Mouse (Mus musculus): ENCODE data around the gene Pdcd11. TPM values are rescaled to one million over a fixed set of nuclear protein-coding genes. Genes with fewer than 3 reads are reported as not detected.

Gene Pdcd11
- total RNA-seq (2021) = 1 to 10 TPM; 7.4 to 8.0 TPM
- long read RNA-seq, experiment 1, full-length matches to known transcripts = 7 of 10 reads
- long read RNA-seq, experiment 1, partial matches to known transcripts = 2 of 10 reads
- long read RNA-seq, experiment 1, other reads (novel, unspliced or antisense) = 1 of 10 reads
- long read RNA-seq, experiment 2, full-length matches to known transcripts = 3 of 7 reads
- long read RNA-seq, experiment 2, partial matches to known transcripts = 4 of 7 reads
- long read RNA-seq, experiment 2, other reads (novel, unspliced or antisense) = 0 of 7 reads

DNA sequence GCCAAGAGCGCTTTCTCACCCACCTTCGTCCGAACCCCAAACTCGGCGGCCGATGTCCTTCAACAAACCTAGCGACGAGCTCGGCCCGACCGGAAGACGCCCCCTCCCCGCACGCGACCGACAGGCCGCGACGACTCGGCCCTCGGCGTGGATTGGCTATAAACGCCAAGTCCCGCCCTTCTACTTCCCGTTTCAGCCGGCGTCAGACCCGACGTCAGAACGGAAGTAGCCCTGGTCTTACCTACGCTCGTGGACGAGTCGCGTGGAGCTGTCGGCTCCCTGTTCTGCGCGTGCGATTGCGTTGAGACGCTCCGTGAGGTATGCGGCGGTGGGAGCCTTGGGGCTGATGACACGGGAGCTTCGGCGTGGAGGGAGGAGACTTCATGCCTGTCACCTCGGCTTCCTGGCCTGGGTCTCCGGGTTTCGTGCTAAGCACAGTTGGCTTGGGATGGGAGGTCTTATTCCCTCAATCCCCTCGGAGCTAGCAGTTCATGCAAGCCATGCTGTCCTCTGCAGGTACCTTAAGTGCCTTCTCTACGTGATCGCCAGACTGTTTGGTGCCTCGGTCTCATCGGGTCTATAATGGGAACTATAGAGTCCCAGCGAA lies at the start of gene Pdcd11, which contains the start of gene Usmg5:
Pdcd11 (plus strand) TSS at position 219 of the 607 bp plus-strand sequence.
Usmg5 (minus strand) TSS at position 98 of the 607 bp plus-strand sequence.
- DNase-seq (ENCODE audit: low spot score) = peak; percentile 96

DNA sequence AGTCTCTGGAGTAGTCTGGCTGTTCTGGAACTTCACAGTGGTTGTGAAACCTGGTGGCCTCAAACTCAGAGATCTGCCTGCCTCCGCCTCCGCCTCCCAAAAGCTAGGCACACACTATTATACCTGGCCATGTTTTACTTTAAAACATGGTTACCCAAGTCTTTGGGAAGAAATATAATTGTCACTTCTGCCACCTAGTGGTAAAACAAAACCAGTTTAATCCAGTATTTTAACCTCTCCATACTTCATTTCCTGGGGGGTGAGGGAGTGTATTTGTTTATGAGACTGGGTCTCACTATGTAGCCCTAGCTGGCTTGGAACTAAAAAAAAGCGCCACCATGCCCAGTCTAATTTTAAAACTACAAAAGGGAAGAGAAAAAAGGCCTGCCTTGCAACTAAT lies 47.0 kb upstream of the Pdcd11 start:
- no peak for DNase-seq (ENCODE audit: low spot score)

DNA sequence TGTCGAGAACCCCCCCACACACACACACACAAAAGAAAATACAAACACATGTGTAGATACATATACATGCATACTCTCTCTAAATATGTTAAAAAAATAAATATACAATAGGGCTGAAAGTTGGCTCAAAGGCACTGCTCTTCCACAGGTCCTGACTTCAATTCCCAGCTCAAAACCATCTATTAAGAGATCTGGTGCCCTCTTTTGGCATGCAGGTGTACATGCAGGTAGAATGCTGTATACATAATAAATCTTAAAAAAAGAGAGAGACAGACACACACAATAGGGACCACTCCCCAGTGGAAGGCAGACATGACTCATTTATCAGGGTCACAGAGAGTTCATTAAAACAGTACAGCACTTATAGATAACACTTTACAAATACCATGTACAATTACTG lies 44.2 kb upstream of the Pdcd11 start:
- no peak for DNase-seq (ENCODE audit: low spot score)

DNA sequence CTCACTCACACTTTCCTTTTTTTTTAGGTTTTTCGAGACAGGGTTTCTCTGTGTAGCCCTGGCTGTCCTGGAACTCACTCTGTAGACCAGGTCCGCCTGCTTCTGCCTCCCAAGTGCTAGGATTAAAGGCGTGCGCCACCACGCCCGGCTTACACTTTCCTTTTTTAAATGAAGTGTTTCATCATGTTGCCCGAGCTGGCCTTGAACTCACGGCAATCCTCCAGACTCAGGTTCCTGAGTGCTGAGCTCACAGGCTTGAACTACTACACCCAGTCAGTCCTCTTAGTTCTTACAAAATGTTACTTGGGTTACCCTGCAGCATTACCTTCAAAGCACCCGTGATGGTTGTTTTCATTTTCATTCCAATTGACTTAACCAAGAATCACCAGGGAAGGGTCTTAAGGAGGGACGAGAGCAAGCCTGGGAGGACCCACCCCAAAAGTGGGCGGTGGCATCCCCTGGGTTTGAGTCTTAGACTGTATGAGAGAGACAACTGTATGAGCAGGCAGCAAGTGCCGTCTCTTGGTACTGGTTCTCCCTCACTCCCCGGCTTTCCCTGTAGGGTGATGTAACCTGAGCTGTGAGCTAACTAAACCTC lies 43.2 kb upstream of the Pdcd11 start:
- DNase-seq (ENCODE audit: low spot score) = no peak

DNA sequence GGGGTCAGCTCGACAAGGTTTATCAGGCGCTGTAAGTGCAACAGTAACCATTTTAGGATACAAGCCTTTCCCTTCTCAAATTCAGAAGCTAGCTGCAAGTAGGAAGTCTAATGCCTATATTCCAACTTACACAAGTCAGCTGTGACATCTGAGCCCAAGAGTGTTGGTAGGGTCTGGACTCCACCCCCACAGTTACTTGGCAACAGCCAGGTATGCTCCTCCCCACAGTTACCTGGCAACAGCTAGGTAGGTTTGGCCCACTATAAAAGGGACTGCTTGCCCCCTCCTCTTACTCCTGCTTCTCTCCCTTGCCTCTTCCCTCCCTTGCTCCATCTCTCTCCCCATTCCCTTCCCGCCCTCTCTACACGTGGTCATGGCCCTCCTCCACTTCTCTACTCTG lies 41.5 kb upstream of the Pdcd11 start:
- DNase-seq (ENCODE audit: low spot score) = no peak

DNA sequence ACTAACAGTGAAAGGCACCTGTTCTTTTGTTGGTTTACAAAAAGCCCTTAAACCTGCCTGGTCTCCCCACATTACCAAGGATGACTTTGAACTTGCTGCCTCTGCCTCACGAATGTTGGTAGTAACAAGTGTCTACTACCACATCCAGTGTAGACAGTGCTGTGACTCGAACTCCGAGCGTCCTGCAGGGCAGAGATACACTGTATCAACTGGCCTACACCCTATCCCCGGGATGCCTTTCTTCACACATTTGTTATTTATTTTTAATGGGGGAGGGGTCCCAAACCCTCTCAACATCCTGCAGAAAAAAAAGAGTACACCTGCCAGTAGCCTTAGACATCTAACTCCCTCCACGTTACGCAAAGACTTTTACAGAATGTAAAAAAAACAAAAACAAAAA lies 40.7 kb upstream of the Pdcd11 start:
- DNase-seq (ENCODE audit: low spot score) = no peak

DNA sequence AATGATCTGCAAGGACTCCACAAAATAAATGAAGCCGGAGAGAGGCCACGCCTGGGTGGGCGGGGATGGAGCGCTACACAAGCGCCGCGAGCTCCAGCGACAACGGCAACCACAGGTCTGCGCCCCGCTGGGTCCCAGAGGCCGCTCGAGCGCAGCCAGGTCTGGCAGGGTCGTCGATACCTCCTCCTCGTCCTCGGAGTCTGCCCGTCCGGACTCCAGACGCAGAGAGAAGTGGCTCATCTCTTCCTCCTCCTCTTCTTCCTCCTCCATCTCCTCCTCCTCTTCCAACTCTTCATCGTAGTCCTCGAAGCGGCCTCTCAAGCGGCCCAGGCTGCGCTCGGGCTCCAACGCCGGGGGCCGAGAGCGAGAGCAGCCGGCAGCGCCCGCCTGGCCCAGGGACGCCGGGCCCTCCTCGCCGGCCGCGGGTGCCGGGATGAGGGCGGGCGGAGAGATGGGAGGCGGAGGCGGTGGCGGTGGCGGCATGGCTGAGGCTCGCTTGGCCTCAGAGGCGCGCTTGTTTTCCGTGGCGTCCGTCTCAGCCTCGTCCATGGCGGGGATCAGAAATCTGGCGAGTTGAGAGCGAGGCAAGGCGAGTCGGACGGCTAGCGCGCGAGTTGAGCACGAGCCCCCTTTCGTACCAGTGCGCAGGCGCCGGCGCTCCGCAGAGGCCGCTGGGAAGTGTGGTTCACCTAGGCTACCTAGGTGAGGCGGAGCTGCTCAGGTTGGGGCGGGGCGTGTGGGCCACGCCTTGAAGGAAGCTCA lies 40.1 kb upstream of the Pdcd11 start, which contains the start of gene Pcgf6:
Pcgf6 (minus strand) TSS at position 636 of the 762 bp plus-strand sequence.
- peak; percentile 66 for DNase-seq (ENCODE audit: low spot score)

DNA sequence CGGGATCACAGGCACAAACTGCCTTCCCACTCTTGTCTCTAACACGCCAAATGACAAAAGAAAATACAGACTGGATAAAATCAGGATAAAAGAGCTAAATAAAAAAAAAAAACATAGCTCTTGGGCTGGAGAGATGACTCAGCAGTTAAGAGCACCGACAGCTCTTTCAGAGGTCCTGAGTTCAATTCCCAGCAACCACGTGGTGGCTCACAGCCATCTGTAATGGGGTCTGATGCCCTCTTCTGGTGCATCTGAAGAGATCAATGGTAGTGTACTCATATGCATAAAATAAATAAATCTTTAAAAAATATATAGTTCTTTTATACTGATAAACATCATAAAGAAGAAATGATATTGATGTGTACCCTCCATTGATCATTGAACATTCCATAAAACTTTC lies 37.6 kb upstream of the Pdcd11 start:
- DNase-seq (ENCODE audit: low spot score) = no peak

DNA sequence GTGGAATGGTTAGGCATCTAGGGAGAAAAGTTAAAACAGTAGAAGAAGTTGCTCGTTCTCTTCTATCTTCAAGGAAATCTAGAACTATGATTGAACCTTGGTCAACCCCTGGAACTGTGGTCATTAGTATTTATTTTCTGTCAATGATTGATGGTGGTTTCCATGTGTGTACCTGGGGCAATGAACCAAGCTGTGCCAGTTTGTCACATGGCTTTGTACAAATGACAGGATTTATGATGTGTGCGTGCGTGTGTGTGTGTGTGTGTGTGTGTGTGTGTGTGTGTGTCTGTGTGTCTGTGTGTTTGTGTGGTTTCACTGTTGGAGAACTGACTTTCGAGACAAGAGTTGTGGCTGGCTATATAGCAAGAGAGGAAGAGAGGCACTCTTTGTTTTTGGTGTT lies 37.1 kb upstream of the Pdcd11 start:
- DNase-seq (ENCODE audit: low spot score) = no peak

DNA sequence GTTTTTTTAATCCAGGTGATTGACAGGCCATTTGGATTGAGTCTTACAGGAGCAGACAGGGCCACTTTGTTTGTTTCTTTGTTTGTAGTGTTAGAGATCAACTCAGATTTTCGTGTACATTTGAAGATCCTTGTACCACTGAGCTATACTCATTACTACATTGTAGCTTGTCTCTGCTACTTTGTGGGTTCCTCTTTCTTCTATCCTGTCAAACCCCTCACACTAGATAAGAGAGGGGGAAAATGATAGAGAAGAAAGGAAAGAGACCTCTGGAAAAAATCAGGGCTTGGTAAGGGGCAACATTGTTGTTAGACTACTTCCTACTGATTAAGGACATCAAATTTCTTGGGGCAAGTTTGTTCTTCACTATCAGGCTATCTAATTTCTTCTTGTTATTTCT lies 32.9 kb upstream of the Pdcd11 start:
- no peak for DNase-seq (ENCODE audit: low spot score)

DNA sequence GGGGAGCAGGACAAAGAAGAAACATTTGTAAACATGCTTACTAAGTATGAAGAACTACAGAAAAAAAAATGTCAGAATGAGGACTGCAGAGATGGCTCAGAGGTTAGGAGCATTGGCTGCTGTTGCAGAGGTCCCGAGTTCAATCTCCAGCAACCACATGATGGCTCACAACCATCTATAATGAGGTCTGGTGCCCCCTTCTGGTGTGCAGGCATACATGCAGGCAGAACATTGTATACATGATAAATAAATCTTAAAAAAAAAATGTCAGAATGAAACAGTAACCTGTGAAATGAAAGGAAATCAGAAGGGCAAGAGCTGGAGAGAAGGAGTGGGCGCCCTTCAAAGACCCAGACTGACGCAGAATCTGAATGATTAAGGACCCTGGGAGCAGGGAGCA lies 24.7 kb upstream of the Pdcd11 start:
- no peak for DNase-seq (ENCODE audit: low spot score)

DNA sequence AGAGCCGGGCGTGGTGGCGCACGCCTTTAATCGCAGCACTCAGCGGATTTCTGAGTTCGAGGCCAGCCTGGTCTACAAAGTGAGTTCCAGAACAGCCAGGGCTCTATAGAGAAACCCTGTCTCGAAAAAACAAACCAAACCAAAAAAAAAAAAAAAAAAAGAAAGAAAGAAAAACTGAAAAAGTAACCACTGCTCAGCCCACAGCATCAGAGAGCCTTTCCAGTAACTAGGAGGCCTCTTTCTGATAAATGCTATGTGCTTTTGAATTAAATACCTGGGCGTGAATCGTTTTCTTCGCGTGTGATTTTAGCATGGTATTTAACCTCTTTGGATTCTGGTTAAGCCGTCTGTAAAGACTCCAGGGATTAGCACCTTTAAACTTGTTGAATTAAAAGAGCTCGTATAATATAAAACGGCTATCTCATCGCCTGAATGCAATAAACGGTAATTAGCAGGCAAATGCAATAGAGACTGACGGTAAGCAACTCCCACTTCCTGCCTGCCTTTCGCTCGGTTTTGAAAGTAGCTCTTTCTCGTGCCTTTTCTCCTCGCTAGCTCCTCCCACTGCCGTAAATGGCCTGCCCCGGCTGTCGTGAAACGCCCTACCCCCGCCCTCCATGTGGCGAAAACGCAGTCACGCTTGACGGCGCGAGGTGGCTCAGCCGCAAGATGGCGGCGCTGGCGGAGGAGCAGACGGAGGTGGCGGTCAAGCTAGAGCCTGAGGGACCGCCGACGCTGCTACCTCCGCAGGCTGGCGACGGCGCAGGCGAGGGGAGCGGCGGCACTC lies 23.3 kb upstream of the Pdcd11 start, which contains the start of gene Taf5:
Taf5 (plus strand) TSS at position 651 of the 787 bp plus-strand sequence.
- peak; percentile 99 for DNase-seq (ENCODE audit: low spot score)

DNA sequence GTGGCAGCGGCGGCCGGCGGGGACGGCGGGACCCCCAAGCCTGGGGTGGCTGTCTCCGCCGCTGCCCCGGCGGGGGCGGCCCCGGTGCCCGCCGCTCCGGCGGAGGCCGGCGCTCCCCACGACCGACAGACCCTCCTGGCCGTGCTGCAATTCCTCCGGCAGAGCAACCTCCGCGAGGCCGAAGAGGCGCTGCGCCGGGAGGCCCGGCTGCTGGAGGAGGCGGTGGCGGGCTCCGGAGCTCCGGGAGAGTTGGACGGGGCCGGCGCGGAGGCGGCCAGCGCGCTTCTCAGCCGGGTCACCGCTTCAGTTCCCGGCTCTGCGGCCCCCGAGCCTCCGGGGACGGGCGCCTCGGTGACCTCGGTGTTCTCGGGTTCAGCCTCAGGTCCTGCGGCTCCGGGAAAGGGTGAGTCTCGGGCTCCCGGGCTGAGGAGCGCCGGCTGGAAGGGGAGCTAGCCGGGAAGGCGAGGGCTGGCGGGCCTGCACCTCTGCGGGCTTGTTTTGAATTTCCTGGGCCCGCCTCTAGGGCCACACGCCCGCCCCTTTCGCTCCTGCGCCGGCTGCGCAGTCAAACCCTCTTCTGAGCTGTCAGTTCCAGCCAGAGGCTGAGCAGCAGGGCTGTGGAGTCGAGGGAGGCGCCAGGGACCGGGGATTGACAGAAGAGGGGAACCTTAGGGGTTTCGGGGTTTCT lies 22.5 kb upstream of the Pdcd11 start:
- peak; percentile 84 for DNase-seq (ENCODE audit: low spot score)

DNA sequence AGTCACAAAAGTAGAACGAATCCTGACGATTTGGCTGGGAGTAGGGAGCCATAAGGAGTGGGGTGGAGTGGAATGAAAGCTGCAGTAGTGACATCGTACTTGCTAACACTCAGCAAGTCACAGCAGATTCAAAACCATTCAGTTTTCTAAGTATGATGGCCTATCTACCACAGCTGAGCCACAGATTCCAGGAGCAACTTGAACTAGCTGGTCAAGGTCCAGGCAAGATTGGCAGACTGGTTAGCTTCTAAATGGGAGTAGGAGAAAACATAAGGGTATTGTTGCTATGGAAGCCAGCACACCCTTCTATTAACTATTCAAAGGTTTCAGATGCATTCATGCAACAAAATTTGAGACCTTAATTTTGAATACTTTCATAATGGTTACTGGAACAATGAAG lies 2.3 kb upstream of the Pdcd11 start:
- peak; percentile 28 for DNase-seq (ENCODE audit: low spot score)

DNA sequence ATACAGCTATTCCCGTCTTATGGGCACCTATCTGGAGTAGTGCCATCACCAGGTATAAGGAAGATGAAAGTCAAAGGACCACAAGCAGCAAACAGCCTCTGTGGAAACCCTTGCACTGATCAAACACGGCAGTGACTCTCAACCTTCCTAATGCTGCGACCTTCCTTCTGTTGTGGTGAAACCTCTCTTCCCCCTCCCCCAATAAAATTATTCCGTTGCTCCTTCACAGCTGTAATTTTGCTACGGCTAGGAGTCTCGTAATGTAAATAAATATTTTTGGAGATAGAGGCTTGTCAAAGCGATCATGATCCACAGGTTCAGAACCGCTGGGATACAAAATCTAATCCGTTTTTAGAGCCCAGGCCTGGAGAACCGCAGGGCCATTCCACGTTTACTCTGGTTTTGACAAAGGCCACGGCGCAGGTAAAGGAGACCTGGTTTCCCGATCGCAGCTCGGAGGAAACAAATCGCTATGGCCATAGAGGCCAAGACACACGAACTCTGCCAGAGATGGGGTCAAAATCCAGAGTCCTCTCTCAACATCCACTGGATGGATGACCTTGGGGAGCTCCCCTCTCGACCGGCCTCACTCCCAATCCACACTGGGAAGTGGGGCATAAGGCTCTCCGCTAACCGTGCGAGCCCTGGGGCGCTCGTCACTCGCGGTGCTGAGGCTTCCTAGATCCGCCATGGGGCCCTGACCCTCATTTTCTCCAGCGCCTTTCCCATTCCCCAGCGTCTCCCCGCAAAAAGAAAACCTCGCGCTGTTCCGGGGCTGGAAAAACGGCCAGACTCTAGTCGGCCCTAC lies 646 bp upstream of the Pdcd11 start:
- DNase-seq (ENCODE audit: low spot score) = peak; percentile 32

DNA sequence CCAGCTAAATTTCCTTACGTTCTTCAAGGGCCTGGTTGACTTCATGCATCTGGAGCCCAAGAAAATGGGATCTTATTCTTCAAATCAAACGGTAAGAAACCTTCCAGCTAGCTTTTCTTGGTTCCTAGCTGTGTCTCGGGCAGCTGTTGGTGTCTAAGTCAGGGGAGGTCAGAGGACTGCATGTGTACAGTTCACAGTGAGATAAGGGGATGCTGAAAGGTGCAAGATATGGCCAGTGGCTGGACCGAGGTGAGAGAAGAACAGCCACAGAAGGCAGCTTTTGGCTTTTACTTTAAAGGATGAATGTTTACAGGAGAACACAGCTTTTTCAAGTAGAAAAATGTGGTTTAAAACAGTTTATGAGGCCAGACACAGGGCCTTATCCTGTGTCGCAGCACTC lies 10.5 kb downstream of the Pdcd11 start:
- no peak for DNase-seq (ENCODE audit: low spot score)

DNA sequence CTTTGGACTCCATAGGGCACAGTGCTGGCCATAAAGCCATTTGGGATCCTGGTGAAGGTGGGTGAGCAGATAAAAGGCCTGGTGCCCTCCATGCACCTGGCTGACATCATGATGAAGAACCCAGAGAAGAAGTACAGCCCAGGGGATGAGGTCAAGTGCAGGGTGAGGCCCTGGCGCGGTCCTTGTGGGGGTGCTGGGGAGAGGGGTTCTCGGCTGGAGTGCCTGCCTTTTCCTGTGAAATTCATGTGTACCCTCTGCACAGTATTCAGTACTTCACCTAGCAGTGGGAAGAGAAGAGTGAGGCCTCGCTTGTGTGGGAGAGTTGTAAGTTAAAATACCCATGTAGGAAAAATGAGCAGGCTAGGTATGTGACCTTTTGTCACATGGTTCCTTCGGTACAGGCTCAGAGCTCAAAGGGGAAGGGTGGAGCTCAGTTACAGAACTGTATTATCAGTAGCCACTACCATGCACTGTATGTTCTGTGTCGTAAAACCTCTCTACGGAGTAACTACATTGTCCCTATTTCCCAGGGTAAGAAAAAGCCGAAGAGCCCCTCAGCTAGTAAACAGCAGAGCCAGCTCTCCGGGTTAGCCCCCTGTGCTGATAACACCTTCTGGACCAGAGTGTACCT lies 14.2 kb downstream of the Pdcd11 start:
- DNase-seq (ENCODE audit: low spot score) = no peak

DNA sequence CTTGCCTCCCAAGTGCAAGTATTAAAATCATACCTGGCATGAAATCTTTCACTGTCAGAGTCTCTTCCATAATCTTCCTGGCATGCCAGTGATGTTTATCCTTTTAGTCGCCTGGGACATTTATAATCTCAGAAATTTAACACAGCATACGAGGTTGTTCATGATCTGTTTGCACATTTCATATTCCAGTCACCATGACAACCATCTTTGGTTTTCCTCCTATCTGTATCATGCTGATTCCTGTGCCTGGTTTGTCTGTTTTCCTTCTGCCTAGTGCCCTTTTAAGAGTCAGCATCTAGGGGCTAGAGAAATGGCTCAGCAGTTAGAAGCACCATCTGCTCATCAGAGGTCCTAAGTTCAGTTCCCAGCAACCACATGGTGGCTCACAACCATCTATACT lies 28.1 kb downstream of the Pdcd11 start:
- DNase-seq (ENCODE audit: low spot score) = no peak

DNA sequence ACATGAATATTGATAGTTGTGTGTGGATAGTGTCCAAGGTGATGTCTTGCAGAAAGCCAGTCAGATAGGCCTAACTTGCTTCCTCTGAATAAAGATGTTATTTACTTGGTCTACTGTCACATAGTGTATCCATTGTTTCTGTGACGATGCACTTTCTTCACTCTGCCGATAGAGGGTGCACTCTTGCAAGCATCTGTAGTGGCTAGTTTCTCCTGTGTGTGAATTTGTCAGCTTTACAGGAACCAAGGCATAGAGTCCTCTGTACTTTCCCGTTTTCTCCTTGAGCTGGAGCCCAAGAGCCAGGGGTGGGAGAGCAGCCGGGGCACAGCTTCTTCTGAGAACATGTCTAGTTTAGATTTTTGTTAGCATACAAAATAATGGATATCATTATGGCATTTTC lies 30.5 kb downstream of the Pdcd11 start:
- DNase-seq (ENCODE audit: low spot score) = peak; percentile 43
